Mouse (Mus musculus) intestine, embryonic 16.5 days (tissue): ENCODE measurements around the gene Galt. TPM values are rescaled to one million over a fixed set of nuclear protein-coding genes. Genes with fewer than 3 reads are reported as not detected.
A peak's percentile ranks its signal among the peaks of the same experiment; 100 is the strongest.

Experiments used
- ATAC-seq: fragments of 200-750 bp; cut with Nextera tagmentation; 2 replicates; pipeline ENCODE4 v1.8.0; 2017; ENCODE audit warnings: moderate TSS enrichment, moderate library complexity
- H3K27ac ChIP-seq: fragments of 300-500 bp; sonication (generic); 2 replicates; pipeline ENCODE4 v1.5.1; 2014; ENCODE audit warnings: mild to moderate bottlenecking, low read length
- H3K27me3 ChIP-seq: fragments of 300-500 bp; sonication (generic); replicated peaks from 2 replicates; pipeline ENCODE4 v1.6.1; 2014; ENCODE audit warnings: low read length, control low read depth, mixed read lengths; ENCODE audit not compliant: control insufficient read depth, insufficient read depth
- H3K36me3 ChIP-seq: fragments of 300-500 bp; sonication (generic); 2 replicates; pipeline ENCODE4 v1.6.1; 2014; ENCODE audit warnings: low read length, control low read depth; ENCODE audit not compliant: control insufficient read depth, insufficient read depth
- H3K4me1 ChIP-seq: fragments of 300-500 bp; sonication (generic); 2 replicates; pipeline ENCODE4 v1.6.1; 2014; ENCODE audit warnings: low read length, control low read depth, mixed read lengths; ENCODE audit not compliant: control insufficient read depth, insufficient read depth
- H3K4me2 ChIP-seq: fragments of 300-500 bp; sonication (generic); 2 replicates; pipeline ENCODE4 v1.6.1; 2014; ENCODE audit warnings: low read depth, low read length, control low read depth
- H3K4me3 ChIP-seq: fragments of 300-500 bp; sonication (generic); 2 replicates; pipeline ENCODE4 v1.5.1; 2014; ENCODE audit warnings: mild to moderate bottlenecking, low read length
- H3K9ac ChIP-seq: fragments of 300-500 bp; sonication (generic); 2 replicates; pipeline ENCODE4 v1.6.1; 2014; ENCODE audit warnings: low read depth, low read length
- H3K9me3 ChIP-seq: fragments of 300-500 bp; sonication (generic); 2 replicates; pipeline ENCODE4 v1.6.1; 2016; ENCODE audit warnings: low read length, control low read depth; ENCODE audit not compliant: control insufficient read depth
- WGBS: fragments of 180-500 bp; shearing (Covaris S2); extraction: QIAGEN DNeasy Blood & Tissue Kit; methylation state at CpG from one replicate; pipeline ENCODE4 v1.1.7; 2014; 5-methylcytosine and 5-hydroxymethylcytosine counted together
- polyA plus RNA-seq: library from polyadenylated mRNA; unstranded; fragments of >200 nt; fragmentation: Nextera tagmentation; extraction: Ambion mirVana; gene quantifications from 2 replicates; pipeline ENCODE4 v1.2.1, GENCODE M21; 2015

Gene Galt
- polyA plus RNA-seq, 1 experiment from 2014 or later = 93.4 TPM

GRCm38 (mm10) chr4:41739260-41739659 lies 15.8 kb upstream of the Galt start:
- no peak for ATAC-seq
- no peaks in the 10 kb centered on the region for H3K27me3 ChIP-seq
- no peaks in the 10 kb centered on the region for H3K9me3 ChIP-seq
- no peak overlapping the region for H3K27ac ChIP-seq
- no peak overlapping the region for H3K9ac ChIP-seq
- no peak overlapping the region for H3K4me2 ChIP-seq
- WGBS = 95% methylated on average over 13 of the region's 13 CpGs
- H3K4me1 ChIP-seq = peaks cover 10% of the 10 kb centered on the region
- H3K4me3 ChIP-seq = no peak overlapping the region
- 0 out of 2 replicates have a peak, but pooled peaks cover 3% of the 10 kb centered on the region for H3K36me3 ChIP-seq

GRCm38 (mm10) chr4:41740380-41741157 lies 14.5 kb upstream of the Galt start:
- no peaks in the 10 kb centered on the region for H3K27me3 ChIP-seq
- H3K9ac ChIP-seq = peak overlapping the region; percentile 85
- H3K27ac ChIP-seq = peak overlapping the region; percentile 89
- peaks cover 10% of the 10 kb centered on the region for H3K4me1 ChIP-seq
- H3K36me3 ChIP-seq = 0 out of 2 replicates have a peak, but pooled peaks cover 3% of the 10 kb centered on the region
- no peaks in the 10 kb centered on the region for H3K9me3 ChIP-seq
- ATAC-seq = peak; percentile 85
- H3K4me2 ChIP-seq = peak overlapping the region; percentile 68
- WGBS = 1% methylated on average over 48 of the region's 48 CpGs
- peak overlapping the region; percentile 74 for H3K4me3 ChIP-seq

- H3K9me3 ChIP-seq = no peaks in the 10 kb centered on the region
- H3K4me3 ChIP-seq = peak overlapping the region; percentile 74
- peak; percentile 95 for ATAC-seq
- WGBS = under 1% methylated on average over 27 of the region's 27 CpGs
- no peaks in the 10 kb centered on the region for H3K27me3 ChIP-seq
- 0 out of 2 replicates have a peak, but pooled peaks cover 3% of the 10 kb centered on the region for H3K36me3 ChIP-seq
- H3K4me1 ChIP-seq = peaks cover 10% of the 10 kb centered on the region
- peak overlapping the region; percentile 89 for H3K27ac ChIP-seq
- H3K4me2 ChIP-seq = peak overlapping the region; percentile 68
- H3K9ac ChIP-seq = peak overlapping the region; percentile 85
Observed at GRCm38 (mm10) chr4:41741158-41741560, 13.9 kb upstream of the Galt start.

GRCm38 (mm10) chr4:41744131-41744530 lies 10.9 kb upstream of the Galt start:
- peaks cover 12% of the 10 kb centered on the region; the same call in 1 of the 2 replicates for H3K9me3 ChIP-seq
- ATAC-seq = no peak
- H3K4me3 ChIP-seq = no peak overlapping the region
- no peak overlapping the region for H3K9ac ChIP-seq
- H3K4me1 ChIP-seq = peaks cover 10% of the 10 kb centered on the region
- 0 out of 2 replicates have a peak, but pooled peaks cover 2% of the 10 kb centered on the region for H3K36me3 ChIP-seq
- no peak overlapping the region for H3K27ac ChIP-seq
- no peaks in the 10 kb centered on the region for H3K27me3 ChIP-seq
- H3K4me2 ChIP-seq = no peak overlapping the region
- WGBS = 64% methylated on average over 2 of the region's 2 CpGs

DNA sequence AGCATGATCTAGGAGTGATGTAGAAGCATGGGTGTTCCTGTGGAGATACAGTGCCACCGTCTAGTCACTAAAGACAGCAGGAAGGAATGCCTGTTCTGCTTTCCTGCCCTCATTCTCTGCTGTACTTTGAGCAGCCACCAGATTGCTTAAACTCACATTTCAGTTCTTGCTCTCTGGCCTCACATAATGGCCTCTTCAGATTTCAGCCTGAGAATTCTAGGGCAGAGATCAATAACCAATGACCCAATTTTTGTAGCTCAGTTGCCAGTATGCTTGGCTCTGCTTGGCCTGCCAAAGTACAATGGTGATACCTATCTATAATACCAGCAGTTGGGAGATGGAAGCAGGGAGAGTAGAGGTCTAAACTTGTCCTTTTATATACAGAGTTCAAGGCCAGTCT lies 10.0 kb upstream of the Galt start:
- 76% methylated on average over 1 of the region's 1 CpGs for WGBS
- peaks cover 5% of the 10 kb centered on the region for H3K4me1 ChIP-seq
- peaks cover 12% of the 10 kb centered on the region; the same call in 1 of the 2 replicates for H3K9me3 ChIP-seq
- no peak overlapping the region for H3K4me2 ChIP-seq
- no peak overlapping the region for H3K27ac ChIP-seq
- no peaks in the 10 kb centered on the region for H3K36me3 ChIP-seq
- H3K27me3 ChIP-seq = no peaks in the 10 kb centered on the region
- H3K9ac ChIP-seq = no peak overlapping the region
- H3K4me3 ChIP-seq = no peak overlapping the region
- ATAC-seq = no peak

DNA sequence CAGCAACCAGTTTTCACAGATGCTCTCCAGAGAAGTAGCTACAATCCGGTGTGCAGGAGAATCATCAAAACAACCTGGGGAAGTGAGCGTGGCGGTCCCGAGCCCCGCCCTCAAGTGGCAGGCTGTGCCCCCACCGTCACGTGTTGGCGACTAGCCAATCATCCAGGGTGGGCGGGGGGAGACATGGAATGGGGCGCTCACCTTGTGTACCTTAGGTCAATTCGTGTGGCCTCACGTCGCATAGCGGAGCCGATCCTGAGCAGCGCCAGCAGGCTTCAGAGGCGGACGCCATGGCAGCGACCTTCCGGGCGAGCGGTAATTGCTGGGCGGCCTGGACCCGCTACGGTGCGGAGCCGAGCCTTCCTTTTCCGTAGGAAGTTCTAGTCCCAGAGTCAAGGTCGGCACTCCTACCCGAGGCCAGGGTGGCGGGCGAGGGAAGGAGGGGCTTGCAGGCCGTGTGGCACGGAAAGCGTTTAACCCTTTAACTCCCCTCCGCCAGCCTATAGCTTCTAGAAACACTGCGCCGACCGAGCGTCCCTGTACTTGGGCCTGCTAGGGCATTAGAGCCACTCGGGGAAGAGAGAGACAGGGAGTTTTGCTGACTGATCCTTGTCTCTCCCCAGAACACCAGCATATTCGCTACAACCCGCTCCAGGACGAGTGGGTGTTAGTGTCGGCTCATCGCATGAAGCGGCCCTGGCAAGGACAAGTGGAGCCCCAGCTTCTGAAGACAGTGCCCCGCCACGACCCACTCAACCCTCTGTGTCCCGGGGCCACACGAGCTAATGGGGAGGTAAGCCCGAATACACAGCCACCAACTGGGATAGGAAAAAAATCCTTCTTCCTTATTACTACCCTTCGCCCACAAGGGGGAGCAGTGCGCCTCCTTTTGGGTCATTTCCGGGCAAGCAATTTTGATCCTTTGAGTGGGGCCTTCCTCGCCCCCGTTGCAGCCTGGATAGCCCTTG lies 594 bp downstream of the Galt start, which contains the start of gene Sigmar1:
Sigmar1 (minus strand) TSS at position 820 of the 968 bp plus-strand sequence.
- H3K27ac ChIP-seq = peak within 1 kb of the TSS; percentile 93
- 0 out of 2 replicates have a peak, but pooled peaks cover 6% of the 10 kb centered on the region for H3K36me3 ChIP-seq
- H3K4me3 ChIP-seq = peak within 1 kb of the TSS; percentile 72
- peaks cover 24% of the 10 kb centered on the region for H3K4me1 ChIP-seq
- no peaks in the 10 kb centered on the region for H3K9me3 ChIP-seq
- H3K4me2 ChIP-seq = peak within 1 kb of the TSS; percentile 80
- no peaks in the 10 kb centered on the region for H3K27me3 ChIP-seq
- H3K9ac ChIP-seq = peak within 1 kb of the TSS; percentile 84
- peak; percentile 78 for ATAC-seq
- WGBS = under 1% methylated on average over 57 of the region's 57 CpGs

GRCm38 (mm10) chr4:41756440-41756839 lies 1.4 kb downstream of the Galt start:
- peaks cover 32% of the 10 kb centered on the region for H3K4me1 ChIP-seq
- 71% methylated on average over 8 of the region's 8 CpGs for WGBS
- peak overlapping the region; percentile 84 for H3K9ac ChIP-seq

GRCm38 (mm10) chr4:41757321-41757720 lies 2.3 kb downstream of the Galt start:
- peak overlapping the region; percentile 68; the same call in 1 of the 2 replicates for H3K27ac ChIP-seq
- H3K36me3 ChIP-seq = 0 out of 2 replicates have a peak, but pooled peaks cover 6% of the 10 kb centered on the region
- no peak for ATAC-seq
- no peaks in the 10 kb centered on the region for H3K27me3 ChIP-seq
- H3K4me1 ChIP-seq = peaks cover 41% of the 10 kb centered on the region
- 91% methylated on average over 13 of the region's 13 CpGs for WGBS
- H3K9me3 ChIP-seq = no peaks in the 10 kb centered on the region
- H3K4me2 ChIP-seq = no peak overlapping the region
- H3K4me3 ChIP-seq = no peak overlapping the region
- peak overlapping the region; percentile 33; the same call in 1 of the 2 replicates for H3K9ac ChIP-seq

More at GRCm38 (mm10) chr4:41756440-41756839, 1.4 kb downstream of the Galt start:
- H3K27me3 ChIP-seq = no peaks in the 10 kb centered on the region
- H3K27ac ChIP-seq = no peak overlapping the region
- H3K36me3 ChIP-seq = 0 out of 2 replicates have a peak, but pooled peaks cover 6% of the 10 kb centered on the region
- H3K4me2 ChIP-seq = peak overlapping the region; percentile 80
- ATAC-seq = no peak
- peak overlapping the region; percentile 72 for H3K4me3 ChIP-seq
- no peaks in the 10 kb centered on the region for H3K9me3 ChIP-seq
